Mouse (Mus musculus) thymus, adult 2 months (tissue): ENCODE measurements around the gene Apoh. TPM values are rescaled to one million over a fixed set of nuclear protein-coding genes. Genes with fewer than 3 reads are reported as not detected.

Experiments
- DNase-seq: peaks from one replicate; pipeline ENCODE4 v3.0.0; 2021
- H3K27ac ChIP-seq: fragments of 200-500 bp; 2 replicates; pipeline ENCODE4 v1.5.1; 2012; ENCODE audit warnings: low read length, control low read depth; ENCODE audit not compliant: control insufficient read depth, insufficient read depth
- H3K27me3 ChIP-seq: fragments of 200-500 bp; 2 replicates; pipeline ENCODE4 v1.6.1; 2012; ENCODE audit warnings: mild to moderate bottlenecking, low read length, moderate library complexity, mixed read lengths; ENCODE audit not compliant: control insufficient read depth, insufficient read depth
- H3K36me3 ChIP-seq: fragments of 200-500 bp; 2 replicates; pipeline ENCODE4 v1.6.1; 2012; ENCODE audit warnings: mild to moderate bottlenecking, low read length, moderate library complexity; ENCODE audit not compliant: control insufficient read depth, insufficient read depth
- H3K4me1 ChIP-seq: fragments of 200-500 bp; replicated peaks from 2 replicates; pipeline ENCODE4 v1.6.1; 2012; ENCODE audit warnings: low read length; ENCODE audit not compliant: control insufficient read depth, insufficient read depth
- H3K4me3 ChIP-seq: fragments of 200-500 bp; 2 replicates; pipeline ENCODE4 v1.5.1; 2012; ENCODE audit warnings: mild to moderate bottlenecking, low read length, control low read depth, moderate library complexity; ENCODE audit not compliant: control insufficient read depth, insufficient read depth
- CTCF ChIP-seq: fragments of 200-500 bp; IDR thresholded peaks from 2 replicates; pipeline ENCODE4 v1.5.1; 2012; ENCODE audit warnings: mild to moderate bottlenecking, control low read depth, low read length, moderate library complexity, borderline replicate concordance; ENCODE audit not compliant: control insufficient read depth, poor library complexity, insufficient read depth; ENCODE audit errors: extremely low read depth
- POLR2A ChIP-seq: fragments of 200-500 bp; IDR thresholded peaks from 2 replicates; pipeline ENCODE4 v1.6.1; 2012; ENCODE audit warnings: mild to moderate bottlenecking, low read length, control low read depth, moderate library complexity; ENCODE audit not compliant: control insufficient read depth, poor library complexity, insufficient read depth; ENCODE audit errors: extremely low read depth
- WGBS: fragments of 180-500 bp; shearing (Covaris S2); methylation state at CpG from one replicate; pipeline ENCODE4 v1.1.7; 2018; 5-methylcytosine and 5-hydroxymethylcytosine counted together
- polyA plus RNA-seq: library from polyadenylated mRNA; depleted of rRNA; stranded (reverse); fragments of >200 nt; gene quantifications from 2 replicates; pipeline ENCODE4 v1.2.3, GENCODE M21; 2012

Apoh gene
- polyA plus RNA-seq, 1 experiment, result 0.40 TPM

GRCm38 (mm10) chr11:108300443-108300842, 42.7 kb upstream of the Apoh start:
- H3K27me3 ChIP-seq, result no peaks in the 10 kb centered on the region
- no peak for DNase-seq
- H3K4me1 ChIP-seq, result peaks cover 2% of the 10 kb centered on the region; the same call in 1 of the 2 replicates
- WGBS, result 96% methylated on average over 1 of the region's 1 CpGs
- no peak overlapping the region for H3K4me3 ChIP-seq
- no peaks in the 10 kb centered on the region for H3K36me3 ChIP-seq
- TF ChIP-seq POLR2A (no peak), CTCF (no peak)
- H3K27ac ChIP-seq, result no peak overlapping the region

GRCm38 (mm10) chr11:108301036-108301435, 42.1 kb upstream of the Apoh start:
- Histone ChIP-seq H3K27me3 (no peaks in the 10 kb centered on the region), H3K4me3 (no peak overlapping the region), H3K27ac (no peak overlapping the region), H3K36me3 (no peaks in the 10 kb centered on the region), H3K4me1 (peaks cover 2% of the 10 kb centered on the region; the same call in 1 of the 2 replicates)
- DNase-seq, result no peak
- WGBS, result 98% methylated on average over 6 of the region's 6 CpGs
- TF ChIP-seq CTCF (no peak), POLR2A (no peak)

GRCm38 (mm10) chr11:108301796-108302490, 41.2 kb upstream of the Apoh start:
- Histone ChIP-seq H3K4me3 (no peak overlapping the region), H3K27me3 (no peaks in the 10 kb centered on the region), H3K27ac (no peak overlapping the region), H3K36me3 (no peaks in the 10 kb centered on the region), H3K4me1 (peaks cover 2% of the 10 kb centered on the region; the same call in 1 of the 2 replicates)
- WGBS, result 91% methylated on average over 10 of the region's 10 CpGs
- DNase-seq, result no peak
- TF ChIP-seq POLR2A (no peak), CTCF (no peak)

- H3K27ac ChIP-seq, result no peak overlapping the region
- peaks cover 2% of the 10 kb centered on the region; the same call in 1 of the 2 replicates for H3K4me1 ChIP-seq
- no peak overlapping the region for H3K4me3 ChIP-seq
- no peak for DNase-seq
- TF ChIP-seq CTCF, result no peak
- no peak for TF ChIP-seq POLR2A
- no peaks in the 10 kb centered on the region for H3K27me3 ChIP-seq
- 97% methylated on average over 4 of the region's 4 CpGs for WGBS
- no peaks in the 10 kb centered on the region for H3K36me3 ChIP-seq
Measured at GRCm38 (mm10) chr11:108303787-108304186, 39.4 kb upstream of the Apoh start.

GRCm38 (mm10) chr11:108307258-108307657, 35.9 kb upstream of the Apoh start:
- Histone ChIP-seq H3K27me3 (no peaks in the 10 kb centered on the region), H3K4me1 (peaks cover 7% of the 10 kb centered on the region), H3K36me3 (no peaks in the 10 kb centered on the region), H3K4me3 (no peak overlapping the region), H3K27ac (no peak overlapping the region)
- DNase-seq, result no peak
- no peak for TF ChIP-seq CTCF
- no peak for TF ChIP-seq POLR2A
- WGBS, result 92% methylated on average over 7 of the region's 7 CpGs

GRCm38 (mm10) chr11:108308253-108308652, 34.9 kb upstream of the Apoh start:
- Histone ChIP-seq H3K4me1 (peaks cover 10% of the 10 kb centered on the region), H3K36me3 (no peaks in the 10 kb centered on the region), H3K4me3 (no peak overlapping the region), H3K27ac (no peak overlapping the region), H3K27me3 (no peaks in the 10 kb centered on the region)
- no peak for TF ChIP-seq POLR2A
- no peak for TF ChIP-seq CTCF
- WGBS, result 99% methylated on average over 5 of the region's 5 CpGs
- DNase-seq, result no peak
